Mouse (Mus musculus): ENCODE measurements at regions not wholly inside any gene's neighbourhood (a gene's known extent, or its start where the extent isn't known, plus 50 kb on each side); places are given as distances from the start of the nearest gene placed in this dataset.
A peak's percentile ranks its signal among the peaks of the same experiment; 100 is the strongest.

GRCm38 (mm10) chr11:33012384-33013160 is 134.6 kb downstream of the Fgf18 start:
- Histone ChIP-seq H3K4me2 (ENCODE audit: low read depth, low read length) (no peak overlapping the region), H3K4me3 (ENCODE audit: low read length) (no peak overlapping the region), H3K27ac (ENCODE audit: low read length) (no peak overlapping the region), H3K4me1 (ENCODE audit: control insufficient read depth, insufficient read depth, low read length) (0 out of 2 replicates have a peak, but pooled peaks cover 4% of the 10 kb centered on the region), H3K9me3 (replicated peaks; ENCODE audit: control insufficient read depth, low read length) (no peaks in the 10 kb centered on the region), H3K27me3 (ENCODE audit: control insufficient read depth, insufficient read depth, low read length) (no peaks in the 10 kb centered on the region), H3K9ac (ENCODE audit: low read length) (0 out of 2 replicates have a peak overlapping the region, but pooled peaks have one; percentile 14), H3K36me3 (ENCODE audit: control insufficient read depth, insufficient read depth) (no peaks in the 10 kb centered on the region)
- peak; percentile 59 for ATAC-seq (replicated peaks; ENCODE audit: extremely low read depth, insufficient read depth, low FRiP score)
- WGBS = 60% methylated on average over 14 of the region's 14 CpGs

- no peak overlapping the region for H3K4me2 ChIP-seq (ENCODE audit: low read depth, low read length)
- H3K9me3 ChIP-seq (replicated peaks; ENCODE audit: control insufficient read depth, low read length) = no peaks in the 10 kb centered on the region
- no peaks in the 10 kb centered on the region for H3K27me3 ChIP-seq (ENCODE audit: control insufficient read depth, insufficient read depth, low read length)
- no peak overlapping the region for H3K27ac ChIP-seq (ENCODE audit: low read length)
- H3K4me3 ChIP-seq (ENCODE audit: low read length) = no peak overlapping the region
- H3K4me1 ChIP-seq (ENCODE audit: control insufficient read depth, insufficient read depth, low read length) = 0 out of 2 replicates have a peak, but pooled peaks cover 4% of the 10 kb centered on the region
- no peaks in the 10 kb centered on the region for H3K36me3 ChIP-seq (ENCODE audit: control insufficient read depth, insufficient read depth)
- no peak overlapping the region for H3K9ac ChIP-seq (ENCODE audit: low read length)
- ATAC-seq (replicated peaks; ENCODE audit: extremely low read depth, insufficient read depth, low FRiP score) = no peak
These were observed 138.6 kb downstream of the Fgf18 start for GRCm38 (mm10) chr11:33008611-33009010.

- 88% methylated on average over 11 of the region's 11 CpGs for WGBS
- no peaks in the 10 kb centered on the region for H3K9me3 ChIP-seq (replicated peaks; ENCODE audit: control insufficient read depth, low read length)
- H3K4me3 ChIP-seq (ENCODE audit: low read length) = no peak overlapping the region
- ATAC-seq (replicated peaks; ENCODE audit: extremely low read depth, insufficient read depth, low FRiP score) = no peak
- no peak overlapping the region for H3K27ac ChIP-seq (ENCODE audit: low read length)
- H3K36me3 ChIP-seq (ENCODE audit: control insufficient read depth, insufficient read depth) = no peaks in the 10 kb centered on the region
- 0 out of 2 replicates have a peak, but pooled peaks cover 4% of the 10 kb centered on the region for H3K4me1 ChIP-seq (ENCODE audit: control insufficient read depth, insufficient read depth, low read length)
- no peaks in the 10 kb centered on the region for H3K27me3 ChIP-seq (ENCODE audit: control insufficient read depth, insufficient read depth, low read length)
- no peak overlapping the region for H3K4me2 ChIP-seq (ENCODE audit: low read depth, low read length)
- no peak overlapping the region for H3K9ac ChIP-seq (ENCODE audit: low read length)
These were observed 139.2 kb downstream of the Fgf18 start for GRCm38 (mm10) chr11:33007826-33008530.

DNA sequence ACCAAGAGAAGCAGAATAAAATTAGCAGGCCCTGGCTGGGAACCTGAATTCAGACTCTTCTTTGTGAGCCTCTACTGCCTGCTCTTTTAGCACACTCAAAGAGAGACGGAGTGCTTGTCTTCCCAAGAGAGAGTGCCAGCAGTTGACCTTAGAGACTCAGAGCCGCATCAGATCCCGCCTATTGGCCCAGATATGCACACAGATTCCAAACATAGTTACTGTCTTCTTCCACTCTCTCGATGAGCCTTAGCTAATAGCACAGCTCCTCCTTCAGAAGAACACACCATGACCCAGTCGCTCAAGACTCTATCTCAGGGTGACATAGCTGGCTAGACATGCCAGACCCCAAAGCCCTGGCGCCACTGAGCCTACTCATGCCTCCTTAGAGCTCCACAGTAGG is 139.8 kb downstream of the Fgf18 start:
- Histone ChIP-seq H3K9me3 (replicated peaks; ENCODE audit: control insufficient read depth, low read length) (no peaks in the 10 kb centered on the region), H3K9ac (ENCODE audit: low read length) (no peak overlapping the region), H3K4me2 (ENCODE audit: low read depth, low read length) (no peak overlapping the region), H3K27ac (ENCODE audit: low read length) (no peak overlapping the region), H3K27me3 (ENCODE audit: control insufficient read depth, insufficient read depth, low read length) (no peaks in the 10 kb centered on the region), H3K4me1 (ENCODE audit: control insufficient read depth, insufficient read depth, low read length) (no peaks in the 10 kb centered on the region), H3K4me3 (ENCODE audit: low read length) (no peak overlapping the region), H3K36me3 (ENCODE audit: control insufficient read depth, insufficient read depth) (no peaks in the 10 kb centered on the region)
- ATAC-seq (replicated peaks; ENCODE audit: extremely low read depth, insufficient read depth, low FRiP score) = no peak
- WGBS = 59% methylated on average over 6 of the region's 6 CpGs

DNA sequence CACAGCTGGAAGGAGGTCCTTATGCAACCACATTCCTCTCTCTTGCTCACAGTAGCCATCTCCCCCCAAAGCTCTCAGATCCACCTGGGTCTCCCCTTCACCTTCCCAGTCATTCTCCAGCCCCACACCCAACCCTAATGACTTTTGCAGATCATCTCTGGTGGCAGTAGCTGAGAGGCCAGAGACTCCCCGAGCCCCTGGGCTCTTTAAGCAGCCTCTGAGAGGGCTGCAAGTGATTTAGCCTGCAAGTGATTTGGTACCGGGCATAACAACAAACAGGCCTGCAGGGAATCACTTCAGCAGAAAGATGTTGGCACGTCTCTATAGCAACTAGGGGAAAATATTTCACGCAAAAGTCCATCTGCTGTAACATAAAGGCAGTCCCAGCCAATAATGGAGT is 142.0 kb downstream of the Fgf18 start:
- Histone ChIP-seq H3K9me3 (replicated peaks; ENCODE audit: control insufficient read depth, low read length) (no peaks in the 10 kb centered on the region), H3K4me3 (ENCODE audit: low read length) (no peak overlapping the region), H3K27me3 (ENCODE audit: control insufficient read depth, insufficient read depth, low read length) (no peaks in the 10 kb centered on the region), H3K36me3 (ENCODE audit: control insufficient read depth, insufficient read depth) (no peaks in the 10 kb centered on the region), H3K27ac (ENCODE audit: low read length) (no peak overlapping the region), H3K4me1 (ENCODE audit: control insufficient read depth, insufficient read depth, low read length) (no peaks in the 10 kb centered on the region), H3K9ac (ENCODE audit: low read length) (no peak overlapping the region), H3K4me2 (ENCODE audit: low read depth, low read length) (no peak overlapping the region)
- 40% methylated on average over 4 of the region's 4 CpGs for WGBS
- no peak for ATAC-seq (replicated peaks; ENCODE audit: extremely low read depth, insufficient read depth, low FRiP score)

DNA sequence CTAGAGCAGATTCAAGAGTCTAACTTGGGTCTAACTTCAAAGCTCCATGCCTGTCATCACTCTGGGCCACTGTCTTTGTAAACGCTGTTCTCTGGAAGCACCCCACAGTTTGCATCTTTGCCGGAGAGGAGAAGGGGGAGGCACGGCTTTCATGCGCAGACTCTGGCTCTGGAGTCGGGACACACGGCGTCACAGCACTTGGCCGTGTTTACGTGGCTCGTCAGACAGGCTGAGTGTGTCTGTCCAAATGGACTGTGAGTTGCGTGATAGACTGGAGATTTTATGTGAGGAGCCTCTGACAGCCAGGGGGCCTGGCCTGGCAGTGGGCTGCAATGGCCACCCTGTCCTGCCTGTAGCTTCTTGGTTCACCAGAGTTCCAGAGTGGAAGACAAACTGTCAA is 142.6 kb downstream of the Fgf18 start:
- no peak overlapping the region for H3K9ac ChIP-seq (ENCODE audit: low read length)
- no peak for ATAC-seq (replicated peaks; ENCODE audit: extremely low read depth, insufficient read depth, low FRiP score)
- no peak overlapping the region for H3K4me3 ChIP-seq (ENCODE audit: low read length)
- H3K36me3 ChIP-seq (ENCODE audit: control insufficient read depth, insufficient read depth) = no peaks in the 10 kb centered on the region
- no peaks in the 10 kb centered on the region for H3K9me3 ChIP-seq (replicated peaks; ENCODE audit: control insufficient read depth, low read length)
- H3K27me3 ChIP-seq (ENCODE audit: control insufficient read depth, insufficient read depth, low read length) = no peaks in the 10 kb centered on the region
- no peaks in the 10 kb centered on the region for H3K4me1 ChIP-seq (ENCODE audit: control insufficient read depth, insufficient read depth, low read length)
- H3K4me2 ChIP-seq (ENCODE audit: low read depth, low read length) = no peak overlapping the region
- WGBS = 65% methylated on average over 11 of the region's 11 CpGs
- H3K27ac ChIP-seq (ENCODE audit: low read length) = no peak overlapping the region

GRCm38 (mm10) chr11:32999684-33000255 is 147.4 kb downstream of the Fgf18 start:
- no peaks in the 10 kb centered on the region for H3K36me3 ChIP-seq (ENCODE audit: control insufficient read depth, insufficient read depth)
- WGBS = 79% methylated on average over 4 of the region's 4 CpGs
- H3K27ac ChIP-seq (ENCODE audit: low read length) = no peak overlapping the region
- H3K27me3 ChIP-seq (ENCODE audit: control insufficient read depth, insufficient read depth, low read length) = no peaks in the 10 kb centered on the region
- H3K4me1 ChIP-seq (ENCODE audit: control insufficient read depth, insufficient read depth, low read length) = no peaks in the 10 kb centered on the region
- H3K4me3 ChIP-seq (ENCODE audit: low read length) = no peak overlapping the region
- no peaks in the 10 kb centered on the region for H3K9me3 ChIP-seq (replicated peaks; ENCODE audit: control insufficient read depth, low read length)
- ATAC-seq (replicated peaks; ENCODE audit: extremely low read depth, insufficient read depth, low FRiP score) = no peak
- no peak overlapping the region for H3K9ac ChIP-seq (ENCODE audit: low read length)
- H3K4me2 ChIP-seq (ENCODE audit: low read depth, low read length) = no peak overlapping the region

GRCm38 (mm10) chr11:32998687-32999605 is 148.3 kb downstream of the Fgf18 start:
- Histone ChIP-seq H3K4me2 (ENCODE audit: low read depth, low read length) (no peak overlapping the region), H3K9ac (ENCODE audit: low read length) (no peak overlapping the region), H3K36me3 (ENCODE audit: control insufficient read depth, insufficient read depth) (no peaks in the 10 kb centered on the region), H3K4me1 (ENCODE audit: control insufficient read depth, insufficient read depth, low read length) (no peaks in the 10 kb centered on the region), H3K27ac (ENCODE audit: low read length) (no peak overlapping the region), H3K4me3 (ENCODE audit: low read length) (no peak overlapping the region), H3K9me3 (replicated peaks; ENCODE audit: control insufficient read depth, low read length) (no peaks in the 10 kb centered on the region), H3K27me3 (ENCODE audit: control insufficient read depth, insufficient read depth, low read length) (no peaks in the 10 kb centered on the region)
- WGBS = 77% methylated on average over 14 of the region's 14 CpGs
- ATAC-seq (replicated peaks; ENCODE audit: extremely low read depth, insufficient read depth, low FRiP score) = no peak

Data from heart, embryonic 16.5 days (tissue).